Mouse (Mus musculus) neutrophil, adult 65 days (primary cell): Measurements from ENCODE around the gene Krt8. TPM values are rescaled to one million over a fixed set of nuclear protein-coding genes. Genes with fewer than 3 reads are reported as not detected.

Experiments used
- total RNA-seq: library from RNA; stranded (reverse); gene quantifications from 2 replicates; pipeline ENCODE4 v1.2.4, GENCODE M21; 2023

Krt8 gene
- not detected in 2 replicates for total RNA-seq

GRCm38 (mm10) chr15:102004189-102004588 lies at the start of gene Krt8:
Gene Krt8, minus strand, starts transcription at chr15:102004482.

GRCm38 (mm10) chr15:102028040-102028439 lies 23.8 kb upstream of the Krt8 start, which contains the start of gene Krt18:
Gene Krt18, plus strand, starts transcription at chr15:102028180.

GRCm38 (mm10) chr15:101954187-101954586 lies 50.1 kb downstream of the Krt8 start, which contains the start of gene Krt78:
Gene Krt78, minus strand, starts transcription at chr15:101954287.

Other genes with a start within 250 kb of the Krt8 start
- gene Krt72, start 218.0 kb downstream of the Krt8 start, total RNA-seq, result not detected in 2 replicates
- gene Krt73, start 202.1 kb downstream of the Krt8 start, total RNA-seq, result not detected in 2 replicates
- not detected in 2 replicates for gene Krt2, start 186.3 kb downstream of the Krt8 start, total RNA-seq
- gene Krt1, start 153.7 kb downstream of the Krt8 start, total RNA-seq, result not detected in 2 replicates
- gene Krt77, start 134.8 kb downstream of the Krt8 start, total RNA-seq, result not detected in 2 replicates
- not detected in 2 replicates for gene Krt76, start 111.6 kb downstream of the Krt8 start, total RNA-seq
- not detected in 2 replicates for gene Krt4, start 79.7 kb downstream of the Krt8 start, total RNA-seq
- not detected in 2 replicates for gene Krt79, start 64.2 kb downstream of the Krt8 start, total RNA-seq
- not detected in 2 replicates for gene Krt78, start 50.2 kb downstream of the Krt8 start, total RNA-seq
- gene Krt18, start 23.7 kb upstream of the Krt8 start, total RNA-seq, result 0.27 and 0.54 TPM in 2 replicates
- 102 and 140 TPM in 2 replicates for gene Eif4b, start 69.3 kb upstream of the Krt8 start, total RNA-seq
- gene Tns2, start 95.9 kb upstream of the Krt8 start, total RNA-seq, result 0.98 and 4.1 TPM in 2 replicates
- gene Spryd3, start 131.8 kb upstream of the Krt8 start, total RNA-seq, result 30.6 and 44.9 TPM in 2 replicates
- 0.48 TPM in 1 of 2 replicates, not detected in the other for gene Igfbp6, start 139.9 kb upstream of the Krt8 start, total RNA-seq
- 2.3 and 2.9 TPM in 2 replicates for gene Soat2, start 146.0 kb upstream of the Krt8 start, total RNA-seq
- gene Zfp740, start 198.8 kb upstream of the Krt8 start, total RNA-seq, result 75.2 and 102 TPM in 2 replicates
- 21.5 and 30.3 TPM in 2 replicates for gene Csad, start 200.2 kb upstream of the Krt8 start, total RNA-seq
- 198 and 201 TPM in 2 replicates for gene Itgb7, start 227.5 kb upstream of the Krt8 start, total RNA-seq